Mouse (Mus musculus) heart, adult 18-20 months (tissue): ENCODE data around the gene Gpd1l. TPM values are rescaled to one million over a fixed set of nuclear protein-coding genes. Genes with fewer than 3 reads are reported as not detected.

Source experiments
- total RNA-seq, 2 experiments: library from RNA; stranded (reverse); gene quantifications; 2 replicates each; pipeline ENCODE4 v1.2.3; 2021

The Gpd1l gene
- total RNA-seq, 2 experiments from 2014 or later = 38.0 to 40.4 TPM

Other genes starting within 250 kb of the Gpd1l start
- 10 to 100 TPM; 64.3 to 69.5 TPM for gene Dync1li1, start 245.2 kb downstream of the Gpd1l start, total RNA-seq
- gene Cmtm6, start 202.9 kb downstream of the Gpd1l start, total RNA-seq = 10 to 100 TPM; 25.0 to 29.5 TPM
- 10 to 100 TPM; 13.1 TPM for gene Cmtm7, start 152.1 kb downstream of the Gpd1l start, total RNA-seq
- gene Cmtm8, start 89.8 kb downstream of the Gpd1l start, total RNA-seq = 10 to 100 TPM; 11.5 to 11.6 TPM
- 1 to 10 TPM; 2.7 to 3.4 TPM for gene Osbpl10, start 44.6 kb upstream of the Gpd1l start, total RNA-seq
- gene Rps27rt, start 48.8 kb upstream of the Gpd1l start, total RNA-seq = 10 to 100 TPM; 15.8 to 18.0 TPM